Mouse (Mus musculus) effector memory CD4-positive, alpha-beta T cell, adult 7 months (primary cell): ENCODE measurements around the gene Liph. TPM values are rescaled to one million over a fixed set of nuclear protein-coding genes. Genes with fewer than 3 reads are reported as not detected.

Source experiments
- polyA plus RNA-seq: library from polyadenylated mRNA; unstranded; fragments of 100-300 nt; shearing (Covaris generic); gene quantifications from one replicate; pipeline ENCODE4 v1.2.1, GENCODE M21; 2017

Liph gene
- polyA plus RNA-seq: not detected

DNA sequence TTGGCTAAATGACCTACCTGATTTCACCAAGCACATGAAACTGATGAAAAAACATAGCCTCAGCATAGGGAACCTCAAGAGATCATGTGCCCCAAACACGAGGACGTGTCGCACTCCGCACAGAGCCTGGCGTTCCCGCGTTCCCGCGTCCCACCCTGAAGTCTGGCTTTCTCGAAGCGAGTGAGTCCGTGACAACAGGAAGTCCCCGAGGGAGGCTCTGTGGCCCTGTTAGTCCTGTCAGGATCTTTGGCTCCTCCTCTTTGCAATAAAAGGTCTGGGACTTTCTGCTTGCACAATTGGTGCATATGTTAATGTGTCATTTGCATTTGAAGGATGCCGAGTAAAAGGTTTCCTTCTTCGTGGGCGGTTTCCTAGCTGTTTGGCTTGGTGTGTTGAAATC, at the start of gene Liph:
Gene Liph (minus strand): TSS at position 360 of the 400 bp plus-strand sequence.

DNA sequence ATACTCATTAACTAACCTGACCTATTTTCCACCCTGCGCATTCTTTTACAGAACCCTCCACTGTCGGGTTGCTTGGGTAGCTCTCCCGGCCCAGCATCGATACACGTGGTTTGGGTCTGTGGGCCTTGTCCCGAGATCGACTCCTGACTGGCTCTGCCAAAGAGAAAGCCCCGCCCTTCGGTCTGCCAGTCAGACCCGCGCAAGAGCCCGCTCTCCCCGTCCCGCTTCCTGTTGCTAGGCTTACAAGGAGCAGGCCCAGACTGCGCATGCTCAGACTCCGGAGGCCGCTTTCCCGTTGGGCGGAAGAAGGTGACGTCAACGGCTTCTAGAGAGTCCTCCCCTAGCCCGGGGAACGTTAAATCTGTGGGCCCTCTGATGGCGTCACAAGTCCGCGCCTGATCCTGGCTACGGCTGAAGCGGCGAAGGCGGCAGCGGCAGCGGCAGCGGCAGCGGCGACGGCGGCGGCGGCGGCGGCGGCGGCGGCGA, 13.7 kb upstream of the Liph start, which contains the start of gene Senp2:
Gene Senp2 (plus strand): TSS at position 386 of the 486 bp plus-strand sequence.

DNA sequence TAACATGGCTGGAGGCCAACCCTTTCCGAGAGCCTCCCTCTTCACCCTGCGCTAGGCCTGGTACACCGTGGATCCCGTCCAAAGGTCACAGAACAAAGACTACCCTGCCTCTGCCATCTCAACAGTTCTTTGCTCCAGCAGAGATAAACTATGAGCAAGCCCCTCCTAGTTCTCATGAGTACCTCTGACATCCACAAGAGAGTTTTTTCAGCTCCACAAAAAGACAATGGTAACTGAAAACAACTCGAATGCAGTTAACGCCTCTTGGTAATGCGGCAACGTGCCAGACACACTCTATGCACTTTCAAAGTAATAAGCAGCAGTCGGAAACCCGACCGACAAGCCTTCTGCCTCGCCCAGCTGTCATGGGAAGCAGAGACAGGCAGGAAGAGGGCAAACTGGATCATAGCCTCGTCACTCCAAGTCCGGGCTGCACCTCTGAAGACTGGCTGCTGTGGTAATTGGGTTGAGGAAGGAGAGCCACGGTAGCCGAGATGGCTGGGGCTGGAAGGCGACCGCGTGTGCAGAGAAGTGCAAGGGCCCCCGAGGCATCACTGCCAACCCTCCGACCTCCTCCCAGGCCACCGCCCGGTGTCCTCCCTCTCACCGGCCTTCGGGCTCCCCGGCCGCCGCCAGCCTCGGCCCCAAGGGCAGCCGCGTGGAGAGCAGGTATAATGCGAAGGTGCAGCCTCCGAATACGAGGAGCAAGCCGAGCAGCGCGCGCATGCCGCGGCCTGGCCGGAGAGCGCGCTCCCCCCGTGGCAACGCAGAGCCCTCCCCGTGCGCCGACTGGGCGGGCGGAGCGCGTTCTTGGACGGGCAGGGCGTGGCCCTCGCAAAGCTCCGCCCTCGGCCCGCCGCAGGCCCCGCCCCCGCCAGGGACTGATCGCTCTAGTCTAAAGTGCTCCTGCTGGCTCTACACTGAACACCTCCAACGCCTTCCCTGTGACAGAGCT, 48.4 kb downstream of the Liph start, which contains the start of gene Tmem41a:
Gene Tmem41a (minus strand): TSS at position 792 of the 955 bp plus-strand sequence.

Other genes with a start within 250 kb of the Liph start
- gene Ehhadh, start 207.9 kb downstream of the Liph start, polyA plus RNA-seq: 9.0 TPM
- gene Map3k13, start 201.3 kb downstream of the Liph start, polyA plus RNA-seq: 0.24 TPM
- gene Tmem41a, start 48.1 kb downstream of the Liph start, polyA plus RNA-seq: 8.8 TPM
- gene Senp2, start 13.8 kb upstream of the Liph start, polyA plus RNA-seq: 88.8 TPM
- 1.7 TPM for gene Igf2bp2, start 167.6 kb upstream of the Liph start, polyA plus RNA-seq